Mouse (Mus musculus) kidney, adult 2 months (tissue): ENCODE results near the gene Spp2. TPM values are rescaled to one million over a fixed set of nuclear protein-coding genes. Genes with fewer than 3 reads are reported as not detected.
A peak's percentile ranks its signal among the peaks of the same experiment; 100 is the strongest.

ENCODE experiments used
- DNase-seq: peaks from one replicate; pipeline ENCODE4 v3.0.0; 2021
- H3K27ac ChIP-seq: fragments of 200-500 bp; 2 replicates; pipeline ENCODE4 v1.5.1; 2012; ENCODE audit warnings: low read depth, low read length, control low read depth, inconsistent platforms; ENCODE audit not compliant: insufficient read depth
- H3K27me3 ChIP-seq: fragments of 200-500 bp; replicated peaks from 2 replicates; pipeline ENCODE4 v1.6.1; 2012; ENCODE audit warnings: mild to moderate bottlenecking, moderate library complexity, low read length, inconsistent platforms; ENCODE audit not compliant: control insufficient read depth, insufficient read depth
- H3K36me3 ChIP-seq: fragments of 200-500 bp; 2 replicates; pipeline ENCODE4 v1.6.1; 2012; ENCODE audit warnings: mild to moderate bottlenecking, moderate library complexity, low read length, inconsistent platforms; ENCODE audit not compliant: control insufficient read depth, insufficient read depth
- H3K4me1 ChIP-seq: fragments of 200-500 bp; 2 replicates; pipeline ENCODE4 v1.6.1; 2011; ENCODE audit warnings: low read length; ENCODE audit not compliant: control insufficient read depth, insufficient read depth
- H3K4me3 ChIP-seq: fragments of 200-500 bp; 2 replicates; pipeline ENCODE4 v1.5.1; 2011; ENCODE audit warnings: mild to moderate bottlenecking, low read depth, low read length, control low read depth; ENCODE audit not compliant: insufficient read depth
- CTCF ChIP-seq: fragments of 200-500 bp; conservative IDR thresholded peaks from 2 replicates; pipeline ENCODE4 v1.5.1; 2011; ENCODE audit warnings: low read depth, mild to moderate bottlenecking, control low read depth, low read length, moderate library complexity, mixed read lengths; ENCODE audit not compliant: insufficient read depth, insufficient read length
- POLR2A ChIP-seq: fragments of 200-500 bp; IDR thresholded peaks from one replicate; pipeline ENCODE4 v1.6.1; 2011; ENCODE audit warnings: low read depth, low read length, control low read depth
- whole genome bisulfite sequencing: fragments of 180-500 bp; shearing (Covaris S2); methylation state at CpG from one replicate; pipeline ENCODE4 v1.1.7; 2018; 5-methylcytosine and 5-hydroxymethylcytosine counted together
- polyA plus RNA-seq: library from polyadenylated mRNA; depleted of rRNA; stranded (reverse); fragments of >200 nt; gene quantifications from 2 replicates; pipeline ENCODE4 v1.2.3, GENCODE M21; 2012

Spp2 gene
- polyA plus RNA-seq, 1 experiment: 1,181 TPM

DNA sequence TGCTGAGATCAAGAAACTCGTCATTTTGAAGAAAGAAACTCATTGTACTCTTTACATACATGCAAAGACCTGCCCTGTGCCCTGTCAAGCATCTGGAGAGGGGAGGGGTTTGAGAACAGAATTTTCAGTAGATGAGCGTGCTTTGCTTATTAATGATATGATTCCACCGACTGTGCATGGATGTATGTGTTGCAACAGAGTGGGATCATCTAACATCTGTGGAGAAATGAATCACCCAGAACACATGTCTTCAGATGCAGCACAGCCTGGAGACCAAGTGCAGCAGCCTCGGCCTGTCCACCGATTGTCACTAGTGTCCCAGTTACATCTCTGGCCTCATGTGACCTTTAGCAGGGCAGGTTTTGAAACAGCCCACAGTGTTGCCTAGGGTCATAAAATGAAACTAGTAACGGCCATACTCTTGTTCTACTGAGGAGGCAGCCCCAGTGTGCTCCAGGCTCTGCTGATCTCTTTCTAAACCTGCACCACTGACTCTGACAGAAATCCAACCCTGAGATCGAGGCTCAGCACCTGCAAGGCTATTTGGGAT lies 16.2 kb downstream of the Spp2 start:
- Histone ChIP-seq H3K4me3 (no peak overlapping the region), H3K27ac (no peak overlapping the region), H3K27me3 (no peaks in the 10 kb centered on the region), H3K4me1 (no peaks in the 10 kb centered on the region), H3K36me3 (no peaks in the 10 kb centered on the region)
- TF ChIP-seq CTCF (no peak), POLR2A (no peak)
- 61% methylated on average over 7 of the region's 7 CpGs for WGBS
- DNase-seq: no peak

DNA sequence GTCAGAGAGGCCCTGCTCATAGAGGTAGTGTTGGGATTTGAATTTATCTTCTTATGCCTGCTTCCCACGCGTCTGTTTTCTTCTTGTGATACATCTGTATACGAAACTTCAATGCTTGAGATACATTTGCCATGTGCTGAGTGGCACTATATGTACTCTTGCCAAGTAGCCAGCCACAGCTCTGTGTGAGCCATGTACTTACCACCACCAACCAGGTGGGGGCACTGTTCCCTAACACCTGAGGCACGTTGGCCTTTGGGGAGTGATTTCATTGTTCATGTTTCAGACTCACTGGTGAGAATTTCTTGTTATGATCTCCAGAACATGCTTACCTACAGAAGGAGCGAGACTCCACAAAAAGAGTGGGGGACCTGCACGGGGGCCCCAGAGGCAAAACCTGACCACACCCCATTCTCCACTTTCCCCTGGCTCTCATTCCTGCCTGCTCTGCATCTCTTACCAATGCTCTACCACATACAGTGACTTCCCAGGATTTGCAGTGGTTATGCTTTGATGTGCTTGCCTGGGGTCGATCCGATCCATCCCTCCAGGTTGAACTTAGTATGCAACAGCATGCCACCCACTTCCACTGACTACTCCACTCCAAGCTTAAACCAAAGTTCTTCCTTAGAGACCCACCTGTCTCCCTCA lies 18.0 kb downstream of the Spp2 start:
- Histone ChIP-seq H3K36me3 (no peaks in the 10 kb centered on the region), H3K27ac (no peak overlapping the region), H3K4me3 (no peak overlapping the region), H3K4me1 (no peaks in the 10 kb centered on the region), H3K27me3 (no peaks in the 10 kb centered on the region)
- 27% methylated on average over 8 of the region's 8 CpGs for WGBS
- DNase-seq: peak; percentile 72
- TF ChIP-seq POLR2A (no peak), CTCF (peak; percentile 99; the same call in 1 of the 2 replicates)

GRCm38 (mm10) chr1:88427987-88428741 lies 21.4 kb downstream of the Spp2 start:
- TF ChIP-seq POLR2A: no peak
- TF ChIP-seq CTCF: no peak
- Histone ChIP-seq H3K36me3 (no peaks in the 10 kb centered on the region), H3K4me3 (no peak overlapping the region), H3K27ac (no peak overlapping the region), H3K27me3 (no peaks in the 10 kb centered on the region), H3K4me1 (no peaks in the 10 kb centered on the region)
- WGBS: 61% methylated on average over 11 of the region's 11 CpGs
- no peak for DNase-seq

DNA sequence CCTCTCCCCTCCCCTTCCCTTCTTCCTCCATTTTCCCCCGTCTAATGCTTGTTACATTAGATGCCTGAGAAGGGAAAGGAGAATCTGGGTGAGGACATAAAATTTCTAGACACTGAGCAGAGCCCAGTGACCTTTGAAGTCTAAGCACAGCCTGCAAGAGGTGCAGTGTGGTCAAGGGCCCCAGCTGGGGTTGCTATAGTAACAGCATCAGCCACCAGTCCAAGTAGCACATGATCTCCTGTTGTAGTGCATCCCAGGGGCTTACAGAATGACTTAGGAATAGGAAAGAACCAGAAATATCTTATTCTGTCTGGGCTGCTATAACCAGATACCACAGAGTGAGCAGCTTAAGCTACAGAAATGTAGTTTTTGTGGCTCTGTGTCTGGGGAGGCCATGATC lies 22.7 kb downstream of the Spp2 start:
- TF ChIP-seq CTCF (no peak), POLR2A (no peak)
- Histone ChIP-seq H3K4me3 (no peak overlapping the region), H3K4me1 (no peaks in the 10 kb centered on the region), H3K36me3 (no peaks in the 10 kb centered on the region), H3K27me3 (no peaks in the 10 kb centered on the region), H3K27ac (no peak overlapping the region)
- DNase-seq: peak; percentile 19
- WGBS: 29% methylated on average over 1 of the region's 1 CpGs

DNA sequence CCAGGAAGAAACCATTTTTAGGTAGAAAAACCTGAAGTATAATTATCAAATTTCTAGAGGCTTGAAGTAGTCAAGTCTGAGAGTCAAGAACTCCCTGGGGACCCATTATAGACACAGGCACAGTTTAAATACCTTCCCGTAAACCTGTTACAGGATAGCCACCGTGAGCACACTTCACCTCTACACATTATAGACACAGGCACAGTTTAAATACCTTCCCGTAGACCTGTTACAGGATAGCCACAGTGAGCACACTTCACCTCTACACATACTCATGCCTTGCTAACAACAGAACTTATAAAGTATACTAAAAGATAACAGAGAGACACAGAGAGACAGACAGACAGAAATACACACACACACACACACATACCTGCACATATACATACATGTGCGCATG lies 24.5 kb downstream of the Spp2 start:
- no peaks in the 10 kb centered on the region for H3K27me3 ChIP-seq
- H3K4me3 ChIP-seq: no peak overlapping the region
- no peaks in the 10 kb centered on the region for H3K4me1 ChIP-seq
- WGBS: 88% methylated on average over 4 of the region's 4 CpGs
- H3K36me3 ChIP-seq: no peaks in the 10 kb centered on the region
- TF ChIP-seq POLR2A: no peak
- TF ChIP-seq CTCF: no peak
- no peak for DNase-seq
- no peak overlapping the region for H3K27ac ChIP-seq

DNA sequence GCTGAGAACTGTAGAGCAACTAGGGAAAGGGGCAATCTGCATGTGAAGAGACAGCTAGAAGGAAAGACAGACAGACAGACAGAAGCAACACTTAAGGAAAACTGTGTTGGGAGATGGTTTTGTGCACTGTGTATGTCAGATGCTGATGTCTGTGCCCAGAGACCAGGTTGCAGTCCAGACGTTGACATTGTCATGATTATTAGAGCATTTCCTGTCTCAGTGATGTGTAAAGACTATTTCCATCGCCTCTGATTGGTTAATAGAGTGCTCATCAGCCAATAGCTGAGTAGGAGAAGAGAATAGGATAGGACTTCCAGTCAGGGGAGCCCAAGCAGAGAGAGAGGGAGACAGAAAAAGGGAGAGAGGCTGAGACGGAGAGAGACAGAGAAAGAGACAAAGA lies 25.8 kb downstream of the Spp2 start:
- no peak for DNase-seq
- WGBS: 44% methylated on average over 3 of the region's 3 CpGs
- no peaks in the 10 kb centered on the region for H3K36me3 ChIP-seq
- H3K4me1 ChIP-seq: no peaks in the 10 kb centered on the region
- H3K27me3 ChIP-seq: no peaks in the 10 kb centered on the region
- H3K27ac ChIP-seq: no peak overlapping the region
- TF ChIP-seq CTCF: no peak
- no peak for TF ChIP-seq POLR2A
- no peak overlapping the region for H3K4me3 ChIP-seq
